29 mouse cellular contexts compared by ENCODE assay signal in genomic region chr12:29601223-29601622, GRCm38 (mm10).
A peak's percentile ranks its signal among the peaks of the same experiment; 100 is the strongest.
DNase-seq lines count a peak whose midpoint lies in the region; ATAC-seq and TF ChIP-seq lines count a peak whose summit lies in the region.
"Had no signal": no experiment of that assay in that cellular context is flagged by ENCODE, and none has a peak within 500 bp of the region (broad histone marks: within the 10 kb centered on the region; RNA-seq: fewer than 3 reads in every experiment).

No protein-coding gene starts in this region.

- TF ChIP-seq CTCF in layer of hippocampus, adult 2 months (conservative IDR thresholded peaks at IDR 0.05) = no peak

- H3K27ac ChIP-seq in layer of hippocampus, adult 2 months = peak overlapping the region; percentile 68
- peak overlapping the region; percentile 72 for H3K27ac ChIP-seq in neural tube, embryonic 13.5 days (replicated peaks)
- H3K27ac ChIP-seq: forebrain, embryonic 10.5 days; gastrocnemius, adult 2 months; heart, embryonic 15.5 days; intestine, embryonic 15.5 days had no signal

- ATAC-seq in frontal cortex, adult (ENCODE audit: low TSS enrichment) = peak; percentile 8; the same call in 1 of the 2 replicates
- no peak for ATAC-seq in neural tube, embryonic 13.5 days (ENCODE audit: low read depth)
- ATAC-seq in megakaryocyte-erythroid progenitor cell, adult 5-6 weeks (replicated peaks; ENCODE audit: low FRiP score, low TSS enrichment, poor library complexity, severe bottlenecking) = no peak
- ATAC-seq: forebrain, embryonic 14.5 days; hindbrain, embryonic 16.5 days; intestine, embryonic 15.5 days; Patski had no signal

- no peak overlapping the region for H3K4me3 ChIP-seq in layer of hippocampus, adult 2 months
- no peak overlapping the region for H3K4me3 ChIP-seq in neural tube, embryonic 13.5 days
- H3K4me3 ChIP-seq: forebrain, embryonic 10.5 days; gastrocnemius, adult 2 months; heart, embryonic 12.5 days; heart, embryonic 15.5 days; intestine, embryonic 15.5 days had no signal

- peaks cover 20% of the 10 kb centered on the region for H3K4me1 ChIP-seq in neural tube, embryonic 13.5 days (replicated peaks)
- H3K4me1 ChIP-seq: forebrain, embryonic 10.5 days; heart, embryonic 12.5 days; heart, embryonic 15.5 days; intestine, embryonic 15.5 days had no signal

- DNase-seq in frontal cortex, postnatal 36 days (ENCODE audit: low spot score in 2 of 2) = no peak
- no peak for DNase-seq in layer of hippocampus, adult 2 months (ENCODE audit: low spot score in 2 of 2)
- DNase-seq in layer of hippocampus, adult 9-11 months = no peak
- DNase-seq in neural tube, embryonic 10.5 days (ENCODE audit: extremely low spot score, low spot score) = no peak
- peak; percentile 33 for DNase-seq in telencephalon, adult 2 months (ENCODE audit: low read depth, low spot score)
- DNase-seq: adrenal gland, postnatal 10 days; adrenal gland, postnatal 36 days; B cell, adult 2 months; cerebellum, adult 11 months; cerebellum, adult 2 months; cerebellum, adult 9-11 months; cerebellum, postnatal 25 days; gastrocnemius, adult 2 months; gastrocnemius, postnatal 14 days; heart, adult 18-20 months; heart, postnatal 10 days; heart, postnatal 4 days had no signal

- 63% methylated on average over 6 of the region's 6 CpGs for WGBS in neural tube, embryonic 13.5 days

- no peaks in the 10 kb centered on the region for H3K9me3 ChIP-seq in neural tube, embryonic 13.5 days
- H3K9me3 ChIP-seq: forebrain, embryonic 10.5 days; heart, embryonic 12.5 days; heart, embryonic 15.5 days; intestine, embryonic 15.5 days had no signal

- H3K4me2 ChIP-seq in neural tube, embryonic 13.5 days = no peak overlapping the region
- H3K4me2 ChIP-seq: heart, embryonic 12.5 days; heart, embryonic 15.5 days; intestine, embryonic 15.5 days had no signal

- H3K36me3 ChIP-seq in neural tube, embryonic 13.5 days = 0 out of 2 replicates have a peak, but pooled peaks cover 20% of the 10 kb centered on the region
- H3K36me3 ChIP-seq: forebrain, embryonic 10.5 days; G1E; heart, embryonic 12.5 days; heart, embryonic 15.5 days; intestine, embryonic 15.5 days had no signal

- H3K9ac ChIP-seq in neural tube, embryonic 13.5 days = no peak overlapping the region
- H3K9ac ChIP-seq: heart, embryonic 12.5 days; heart, embryonic 15.5 days; intestine, embryonic 15.5 days had no signal

- H3K27me3 ChIP-seq in neural tube, embryonic 13.5 days = no peaks in the 10 kb centered on the region
- H3K27me3 ChIP-seq: CH12.LX; heart, embryonic 12.5 days; heart, embryonic 15.5 days; intestine, embryonic 15.5 days; Patski had no signal
